Mouse (Mus musculus) myocyte (in vitro differentiated cells): ENCODE measurements around the gene Nrde2. TPM values are rescaled to one million over a fixed set of nuclear protein-coding genes. Genes with fewer than 3 reads are reported as not detected.

ENCODE experiments used
- H3K27me3 ChIP-seq: one replicate; pipeline ENCODE4 v1.6.1; 2011; ENCODE audit not compliant: control insufficient read depth, insufficient read depth, insufficient read length
- H3K36me3 ChIP-seq: one replicate; pipeline ENCODE4 v1.6.1; 2011; ENCODE audit not compliant: control insufficient read depth, insufficient read depth
- H3K4me2 ChIP-seq: one replicate; pipeline ENCODE4 v1.6.1; 2011; ENCODE audit warnings: low read depth, control low read depth
- H3K4me3 ChIP-seq: one replicate; pipeline ENCODE4 v1.5.1; 2011; ENCODE audit warnings: mild to moderate bottlenecking, control low read depth, moderate library complexity
- H3K79me2 ChIP-seq: one replicate; pipeline ENCODE4 v1.6.1; 2011; ENCODE audit not compliant: control insufficient read depth, insufficient read depth
- H3ac ChIP-seq: one replicate; pipeline ENCODE4 v1.6.1; 2011; ENCODE audit not compliant: control insufficient read depth, insufficient read length
- CEBPB ChIP-seq: IDR thresholded peaks from 2 replicates; pipeline ENCODE4 v1.6.1; 2011; ENCODE audit warnings: mild to moderate bottlenecking, moderate library complexity; ENCODE audit not compliant: poor library complexity, insufficient read depth, severe bottlenecking
- E2F4 ChIP-seq: IDR thresholded peaks from one replicate; pipeline ENCODE4 v1.6.1; 2011; ENCODE audit warnings: mild to moderate bottlenecking, control low read depth, moderate library complexity; ENCODE audit not compliant: insufficient read depth
- MAX ChIP-seq: IDR thresholded peaks from one replicate; pipeline ENCODE4 v1.6.1; 2011; ENCODE audit warnings: low read depth, mild to moderate bottlenecking, control low read depth
- MYOD1 ChIP-seq, 3 experiments: IDR thresholded peaks; one replicate each; pipeline ENCODE4 v1.6.1; 2011; ENCODE audit warnings: control low read depth in 2 of 3, low read depth in 2 of 3, mild to moderate bottlenecking in 2 of 3, moderate library complexity in 1 of 3; ENCODE audit not compliant: insufficient read length in 2 of 3, control insufficient read depth in 1 of 3
- MYOG ChIP-seq, 3 experiments: IDR thresholded peaks; one replicate each; pipeline ENCODE4 v1.6.1; 2011; ENCODE audit warnings: control low read depth in 2 of 3, low read depth in 2 of 3, mild to moderate bottlenecking in 2 of 3; ENCODE audit not compliant: insufficient read length in 2 of 3, control insufficient read depth in 1 of 3, insufficient read depth in 1 of 3
- POLR2A ChIP-seq: IDR thresholded peaks from one replicate; pipeline ENCODE4 v1.6.1; 2011; ENCODE audit warnings: low read depth, mild to moderate bottlenecking, control low read depth, moderate library complexity; ENCODE audit not compliant: insufficient read length
- POLR2AphosphoS2 ChIP-seq: IDR thresholded peaks from one replicate; pipeline ENCODE4 v1.6.1; 2011; ENCODE audit warnings: low read depth, control low read depth; ENCODE audit not compliant: insufficient read length
- REST ChIP-seq: IDR thresholded peaks from one replicate; pipeline ENCODE4 v1.6.1; 2011; ENCODE audit warnings: mild to moderate bottlenecking, control low read depth, moderate library complexity; ENCODE audit not compliant: insufficient read depth, insufficient read length
- SRF ChIP-seq: IDR thresholded peaks from one replicate; pipeline ENCODE4 v1.6.1; 2011; ENCODE audit warnings: low read depth; ENCODE audit not compliant: control insufficient read depth, insufficient read length
- TCF12 ChIP-seq: IDR thresholded peaks from one replicate; pipeline ENCODE4 v1.6.1; 2011; ENCODE audit warnings: mild to moderate bottlenecking, control low read depth; ENCODE audit not compliant: poor library complexity, insufficient read depth, severe bottlenecking
- TCF3 ChIP-seq: IDR thresholded peaks from one replicate; pipeline ENCODE4 v1.6.1; 2011; ENCODE audit warnings: low read depth, control low read depth; ENCODE audit not compliant: insufficient read length
- USF1 ChIP-seq: IDR thresholded peaks from one replicate; pipeline ENCODE4 v1.6.1; 2011; ENCODE audit warnings: low read depth, mild to moderate bottlenecking, control low read depth, moderate library complexity
- polyA plus RNA-seq: library from polyadenylated mRNA; unstranded; fragments of >200 nt; fragmentation: generic; extraction: Trizol; gene quantifications from one replicate; pipeline ENCODE4 v1.2.1, GENCODE M21; 2012; ENCODE audit warnings: missing spikeins

Nrde2 gene
- polyA plus RNA-seq, 1 experiment = 9.3 TPM

DNA sequence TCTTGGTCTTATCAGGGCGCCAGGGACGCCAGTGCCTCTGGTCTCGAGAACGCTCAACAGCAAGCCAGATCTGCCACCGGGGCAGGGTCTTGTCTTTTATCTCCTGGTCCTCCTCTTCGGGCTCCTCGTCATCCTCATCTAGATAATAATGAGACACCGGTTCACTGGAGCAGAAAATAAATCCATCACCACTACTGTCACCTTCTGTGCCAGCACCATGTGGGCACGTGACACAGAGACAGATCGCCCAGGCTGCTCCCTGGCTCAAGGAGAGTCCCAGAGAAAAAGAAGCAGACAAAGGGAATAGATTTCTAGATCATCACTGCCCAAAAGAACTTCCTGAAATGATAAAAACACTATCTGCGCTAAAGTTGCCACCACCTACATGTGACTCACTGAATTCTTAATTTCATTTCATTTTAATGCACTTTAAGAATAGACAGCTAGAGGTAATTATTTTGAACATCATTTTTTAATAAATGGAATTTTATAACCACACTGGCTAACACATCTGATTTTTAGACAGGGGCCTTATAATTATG, 25.0 kb downstream of the Nrde2 start:
- H3K4me3 ChIP-seq = no peak overlapping the region
- H3K36me3 ChIP-seq = peaks cover 18% of the 10 kb centered on the region
- no peaks in the 10 kb centered on the region for H3K27me3 ChIP-seq
- no peaks in the 10 kb centered on the region for H3K79me2 ChIP-seq
- no peak overlapping the region for H3ac ChIP-seq
- TF ChIP-seq MYOG (IDR thresholded peaks at IDR 0.05; ENCODE audit: control insufficient read depth in 1 of 3, insufficient read depth in 1 of 3, insufficient read length in 2 of 3, low read depth in 2 of 3) (no peak), MYOD1 (IDR thresholded peaks at IDR 0.05; ENCODE audit: control insufficient read depth in 1 of 3, insufficient read length in 2 of 3, low read depth in 2 of 3) (no peak), POLR2AphosphoS2 (no peak)
- no peak overlapping the region for H3K4me2 ChIP-seq

GRCm38 (mm10) chr12:100131655-100132054, 27.8 kb downstream of the Nrde2 start:
- TF ChIP-seq E2F4 = no peak
- no peak for TF ChIP-seq POLR2AphosphoS2
- no peak for TF ChIP-seq TCF3
- no peak for TF ChIP-seq REST
- TF ChIP-seq MAX = no peak
- TF ChIP-seq POLR2A = no peak
- no peak for TF ChIP-seq TCF12
- Histone ChIP-seq H3K36me3 (peaks cover 15% of the 10 kb centered on the region), H3K79me2 (no peaks in the 10 kb centered on the region), H3K27me3 (no peaks in the 10 kb centered on the region), H3K4me3 (no peak overlapping the region), H3ac (no peak overlapping the region), H3K4me2 (no peak overlapping the region)

- no peak overlapping the region for H3ac ChIP-seq
- TF ChIP-seq POLR2A = no peak
- no peak for TF ChIP-seq MYOG (IDR thresholded peaks at IDR 0.05; ENCODE audit: control insufficient read depth in 1 of 3, insufficient read depth in 1 of 3, insufficient read length in 2 of 3, low read depth in 2 of 3)
- no peak for TF ChIP-seq REST
- no peak for TF ChIP-seq POLR2AphosphoS2
- no peak for TF ChIP-seq E2F4
- TF ChIP-seq TCF12 = no peak
- no peak for TF ChIP-seq MAX
- TF ChIP-seq MYOD1 (IDR thresholded peaks at IDR 0.05; ENCODE audit: control insufficient read depth in 1 of 3, insufficient read length in 2 of 3, low read depth in 2 of 3) = no peak
- TF ChIP-seq SRF = no peak
- TF ChIP-seq CEBPB = no peak
- TF ChIP-seq TCF3 = no peak
- TF ChIP-seq USF1 = no peak
- peaks cover 17% of the 10 kb centered on the region for H3K36me3 ChIP-seq
- no peaks in the 10 kb centered on the region for H3K79me2 ChIP-seq
- no peak overlapping the region for H3K4me2 ChIP-seq
- no peak overlapping the region for H3K4me3 ChIP-seq
- H3K27me3 ChIP-seq = no peaks in the 10 kb centered on the region
These were observed 28.3 kb downstream of the Nrde2 start for GRCm38 (mm10) chr12:100131167-100131566.

- Histone ChIP-seq H3K4me2 (no peak overlapping the region), H3K4me3 (no peak overlapping the region), H3ac (no peak overlapping the region), H3K79me2 (no peaks in the 10 kb centered on the region), H3K27me3 (no peaks in the 10 kb centered on the region), H3K36me3 (peaks cover 26% of the 10 kb centered on the region)
- no peak for TF ChIP-seq MYOG (IDR thresholded peaks at IDR 0.05; ENCODE audit: control insufficient read depth in 1 of 3, insufficient read depth in 1 of 3, insufficient read length in 2 of 3, low read depth in 2 of 3)
- no peak for TF ChIP-seq TCF12
- TF ChIP-seq REST = no peak
- no peak for TF ChIP-seq POLR2A
- TF ChIP-seq USF1 = no peak
- no peak for TF ChIP-seq E2F4
- no peak for TF ChIP-seq CEBPB
- TF ChIP-seq MAX = no peak
- no peak for TF ChIP-seq POLR2AphosphoS2
- TF ChIP-seq MYOD1 (IDR thresholded peaks at IDR 0.05; ENCODE audit: control insufficient read depth in 1 of 3, insufficient read length in 2 of 3, low read depth in 2 of 3) = no peak
These were observed 30.5 kb downstream of the Nrde2 start for GRCm38 (mm10) chr12:100128961-100129360.

- Histone ChIP-seq H3K36me3 (peaks cover 26% of the 10 kb centered on the region), H3K4me3 (no peak overlapping the region), H3K4me2 (no peak overlapping the region), H3K27me3 (no peaks in the 10 kb centered on the region), H3K79me2 (no peaks in the 10 kb centered on the region), H3ac (no peak overlapping the region)
- TF ChIP-seq TCF12 (no peak), POLR2AphosphoS2 (no peak), CEBPB (no peak), MYOD1 (IDR thresholded peaks at IDR 0.05; ENCODE audit: control insufficient read depth in 1 of 3, insufficient read length in 2 of 3, low read depth in 2 of 3) (no peak), POLR2A (no peak), MAX (no peak), MYOG (IDR thresholded peaks at IDR 0.05; ENCODE audit: control insufficient read depth in 1 of 3, insufficient read depth in 1 of 3, insufficient read length in 2 of 3, low read depth in 2 of 3) (no peak), E2F4 (no peak), TCF3 (no peak), USF1 (no peak), REST (no peak)
These were observed 30.9 kb downstream of the Nrde2 start for GRCm38 (mm10) chr12:100128522-100128921.
